Mouse (Mus musculus) embryonic facial prominence, embryonic 13.5 days (tissue): ENCODE data around the gene Smg5. TPM values are rescaled to one million over a fixed set of nuclear protein-coding genes. Genes with fewer than 3 reads are reported as not detected.
"Not testable (repeated sequence)": the region's sequence is repeated elsewhere in the genome, so short reads cannot be mapped to it uniquely, and the experiment has no call there.

Source experiments
- ATAC-seq: fragments of 200-750 bp; cut with Nextera tagmentation; 2 replicates; pipeline ENCODE4 v1.8.0; 2017; ENCODE audit warnings: low read depth; ENCODE audit not compliant: insufficient number of reproducible peaks, insufficient read depth, low FRiP score, low TSS enrichment
- H3K27ac ChIP-seq: fragments of 300-500 bp; sonication (generic); 2 replicates; pipeline ENCODE4 v1.5.1; 2015; ENCODE audit warnings: moderate library complexity, mild to moderate bottlenecking, inconsistent platforms
- H3K27me3 ChIP-seq: fragments of 300-500 bp; sonication (generic); 2 replicates; pipeline ENCODE4 v1.6.1; 2015; ENCODE audit warnings: mild to moderate bottlenecking, inconsistent platforms
- H3K36me3 ChIP-seq: fragments of 300-500 bp; sonication (generic); 2 replicates; pipeline ENCODE4 v1.6.1; 2015; ENCODE audit warnings: mild to moderate bottlenecking, inconsistent platforms
- H3K4me1 ChIP-seq: fragments of 300-500 bp; sonication (generic); 2 replicates; pipeline ENCODE4 v1.6.1; 2015; ENCODE audit warnings: inconsistent platforms
- H3K4me2 ChIP-seq: fragments of 300-500 bp; sonication (generic); 2 replicates; pipeline ENCODE4 v1.6.1; 2015; ENCODE audit warnings: moderate library complexity, mild to moderate bottlenecking, inconsistent platforms
- H3K4me3 ChIP-seq: fragments of 300-500 bp; sonication (generic); 2 replicates; pipeline ENCODE4 v1.5.1; 2015; ENCODE audit warnings: mild to moderate bottlenecking, inconsistent platforms
- H3K9ac ChIP-seq: fragments of 300-500 bp; sonication (generic); 2 replicates; pipeline ENCODE4 v1.6.1; 2015; ENCODE audit warnings: mild to moderate bottlenecking, inconsistent platforms
- H3K9me3 ChIP-seq: fragments of 300-500 bp; sonication (generic); 2 replicates; pipeline ENCODE4 v1.6.1; 2016; ENCODE audit warnings: inconsistent platforms
- WGBS: fragments of 180-500 bp; shearing (Covaris S2); methylation state at CpG from one replicate; pipeline ENCODE4 v1.1.7; 2015; ENCODE audit warnings: mixed read lengths; 5-methylcytosine and 5-hydroxymethylcytosine counted together
- polyA plus RNA-seq: library from polyadenylated mRNA; unstranded; fragments of >200 nt; fragmentation: Nextera tagmentation; extraction: Ambion mirVana; gene quantifications from 2 replicates; pipeline ENCODE4 v1.2.1, GENCODE M21; 2015

The Smg5 gene
- polyA plus RNA-seq, 1 experiment from 2014 or later: 55.0 TPM

DNA sequence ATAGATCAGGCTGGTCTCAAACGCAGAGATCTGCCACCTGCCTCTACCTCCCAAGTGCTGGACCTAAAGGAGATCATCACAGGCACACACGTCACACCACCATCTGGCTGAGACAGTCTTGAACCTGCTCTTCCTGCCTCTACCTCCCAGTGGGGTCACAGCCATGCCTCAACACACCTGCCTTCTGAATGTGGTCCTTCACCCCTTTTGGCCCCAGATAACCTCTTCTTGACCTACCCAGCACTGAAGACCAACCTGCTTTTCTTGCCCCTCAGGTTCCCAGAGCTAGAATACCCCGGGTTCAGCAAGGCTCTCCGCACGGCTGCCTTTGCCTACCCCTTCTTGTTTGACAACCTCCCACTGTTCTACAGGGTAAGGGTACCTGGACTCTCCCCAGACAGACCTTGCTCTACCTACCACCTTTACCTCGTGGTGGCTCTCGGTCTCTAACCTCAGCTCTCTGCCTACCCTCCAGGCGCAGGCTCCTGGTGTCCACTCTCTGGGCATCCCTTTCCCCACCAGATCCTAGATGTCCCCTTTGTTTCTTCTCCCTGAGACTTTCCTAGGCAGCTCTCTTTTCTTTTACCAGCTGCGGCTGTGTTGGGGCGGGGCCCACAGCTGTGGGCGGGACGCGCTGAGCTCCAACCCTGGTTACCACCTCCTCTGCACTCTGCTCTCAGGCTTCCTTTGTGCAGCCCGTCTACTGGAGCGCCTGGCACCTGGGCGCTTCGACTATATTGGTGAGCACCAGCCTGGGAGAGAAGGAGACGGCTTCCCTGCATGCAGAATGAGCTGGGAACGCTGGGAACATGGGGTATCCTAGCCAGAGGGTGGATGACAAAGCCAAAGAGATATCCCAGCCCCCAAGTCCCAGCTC is 39.9 kb downstream of the Smg5 start:
- Histone ChIP-seq H3K4me3 (peak overlapping the region; percentile 30), H3K9ac (peak overlapping the region; percentile 54), H3K27ac (peak overlapping the region; percentile 77; the same call in 1 of the 2 replicates), H3K4me2 (peak overlapping the region; percentile 57)
- H3K9me3 ChIP-seq, H3K36me3 ChIP-seq, H3K4me1 ChIP-seq, H3K27me3 ChIP-seq: not testable (repeated sequence)
- 9% methylated on average over 18 of the region's 19 CpGs for WGBS
- peak; percentile 88 for ATAC-seq

GRCm38 (mm10) chr3:88376644-88377043 is 40.6 kb downstream of the Smg5 start:
- ATAC-seq, H3K36me3 ChIP-seq, H3K9me3 ChIP-seq, H3K27me3 ChIP-seq: not testable (repeated sequence)
- Histone ChIP-seq H3K4me1 (peaks cover 12% of the 10 kb centered on the region; the same call in 1 of the 2 replicates), H3K9ac (peak overlapping the region; percentile 54), H3K4me3 (peak overlapping the region; percentile 30), H3K27ac (0 out of 2 replicates have a peak overlapping the region, but pooled peaks have one; percentile 77), H3K4me2 (peak overlapping the region; percentile 57)
- WGBS: 17% methylated on average over 6 of the region's 7 CpGs

GRCm38 (mm10) chr3:88378599-88378998 is 42.5 kb downstream of the Smg5 start, which contains the start of gene Bglap2:
Gene Bglap2, minus strand, starts transcription at chr3:88378699.
- WGBS: 76% methylated on average over 5 of the region's 5 CpGs
- not testable (repeated sequence) for H3K27ac ChIP-seq

DNA sequence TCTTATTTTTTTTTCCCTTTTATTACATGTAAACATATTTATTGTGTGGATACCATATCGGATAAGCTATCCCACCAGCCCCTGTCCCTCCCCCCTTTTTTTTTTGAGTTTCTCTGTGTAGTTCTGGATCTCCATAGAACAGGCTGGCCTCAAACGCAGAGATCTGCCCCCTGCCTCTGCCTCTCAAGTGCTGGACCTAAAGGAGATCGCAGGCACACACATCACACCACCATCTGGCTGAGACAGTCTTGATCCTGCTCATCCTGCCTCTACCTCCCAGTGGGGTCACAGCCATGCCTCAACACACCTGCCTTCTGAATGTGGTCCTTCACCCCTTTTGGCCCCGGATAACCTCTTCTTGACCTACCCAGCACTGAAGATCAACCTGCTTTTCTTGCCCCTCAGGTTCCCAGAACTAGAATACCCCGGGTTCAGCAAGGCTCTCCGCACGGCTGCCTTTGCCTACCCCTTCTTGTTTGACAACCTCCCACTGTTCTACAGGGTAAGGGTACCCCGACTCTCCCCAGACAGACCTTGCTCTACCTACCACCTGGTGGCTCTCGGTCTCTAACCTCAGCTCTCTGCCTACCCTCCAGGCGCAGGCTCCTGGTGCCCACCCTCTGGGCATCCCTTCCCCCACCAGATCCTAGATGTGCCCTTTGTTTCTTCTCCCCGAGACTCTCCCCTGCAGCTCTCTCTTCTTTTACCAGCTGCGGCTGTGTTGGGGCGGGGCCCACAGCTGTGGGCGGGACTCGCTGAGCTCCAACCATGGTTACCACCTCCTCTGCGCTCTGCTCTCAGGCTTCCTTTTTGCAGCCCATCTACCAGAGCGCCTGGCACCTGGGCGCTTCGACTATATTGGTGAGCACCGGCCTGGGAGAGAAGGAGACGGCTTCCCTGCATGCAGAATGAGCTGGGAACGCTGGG is 45.6 kb downstream of the Smg5 start:
- peak overlapping the region; percentile 30 for H3K4me3 ChIP-seq
- H3K4me2 ChIP-seq: peak overlapping the region; percentile 56
- H3K9ac ChIP-seq: peak overlapping the region; percentile 28
- ATAC-seq: peak; percentile 74; the same call in 1 of the 2 replicates
- H3K4me1 ChIP-seq, H3K9me3 ChIP-seq, H3K27me3 ChIP-seq, H3K36me3 ChIP-seq: not testable (repeated sequence)
- H3K27ac ChIP-seq: peak overlapping the region; percentile 34; the same call in 1 of the 2 replicates
- 7% methylated on average over 19 of the region's 22 CpGs for WGBS

More at GRCm38 (mm10) chr3:88378599-88378998, 42.5 kb downstream of the Smg5 start, which contains the start of gene Bglap2:
- not testable (repeated sequence) for H3K4me3 ChIP-seq, H3K9ac ChIP-seq, H3K36me3 ChIP-seq, ATAC-seq, H3K9me3 ChIP-seq, H3K4me2 ChIP-seq, H3K27me3 ChIP-seq
- peaks cover 13% of the 10 kb centered on the region; the same call in 1 of the 2 replicates for H3K4me1 ChIP-seq

DNA sequence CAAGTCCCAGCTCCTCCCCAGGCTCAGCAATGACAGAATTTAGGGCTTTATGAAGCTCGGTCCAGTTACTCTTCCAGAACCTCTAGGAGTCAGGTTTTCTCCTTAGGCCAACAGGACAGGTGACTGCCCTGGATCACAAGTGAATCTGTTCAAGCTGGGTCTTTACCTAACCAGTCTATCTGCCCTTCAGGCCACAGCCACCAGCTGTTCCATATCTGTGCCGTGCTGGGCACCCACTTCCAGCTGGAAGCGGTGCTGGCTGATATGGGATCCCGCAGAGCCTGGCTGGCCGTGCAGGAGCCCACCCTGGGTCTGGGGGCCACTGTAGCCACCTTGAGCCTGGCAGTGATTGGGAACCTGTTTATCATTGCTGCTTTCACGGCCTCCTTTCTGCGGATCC is 46.3 kb downstream of the Smg5 start:
- H3K9ac ChIP-seq, H3K27me3 ChIP-seq, H3K4me3 ChIP-seq, H3K9me3 ChIP-seq, H3K27ac ChIP-seq, H3K36me3 ChIP-seq, ATAC-seq, H3K4me1 ChIP-seq: not testable (repeated sequence)
- 0% methylated on average over 1 of the region's 7 CpGs for whole genome bisulfite sequencing
- H3K4me2 ChIP-seq: peak overlapping the region; percentile 56; the same call in 1 of the 2 replicates

DNA sequence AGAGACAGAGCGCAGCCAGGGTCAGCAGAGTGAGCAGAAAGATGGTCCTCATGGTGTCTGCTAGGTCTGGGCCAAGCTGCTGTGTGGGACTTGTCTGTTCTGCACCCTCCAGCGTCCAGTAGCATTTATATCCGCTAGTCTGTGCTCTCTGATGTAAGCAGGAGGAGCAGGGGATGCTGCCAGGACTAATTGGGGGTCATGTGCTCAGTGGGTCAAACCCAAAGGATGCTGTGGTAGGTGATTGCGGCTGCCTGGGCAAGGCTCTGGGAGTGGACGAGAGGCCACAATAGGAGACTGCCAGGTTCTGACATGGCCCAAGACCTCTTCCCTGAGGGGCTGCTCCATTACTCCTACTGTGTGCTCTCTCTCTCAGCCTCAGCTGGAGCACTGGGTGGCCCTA is 48.3 kb downstream of the Smg5 start, which contains the start of gene Bglap:
Gene Bglap, minus strand, starts transcription at position 101 of the 400 bp plus-strand sequence.
- no peak within 1 kb of the TSS for H3K9ac ChIP-seq
- ATAC-seq: no peak
- no peak within 1 kb of the TSS for H3K27ac ChIP-seq
- WGBS: 75% methylated on average over 5 of the region's 5 CpGs
- H3K9me3 ChIP-seq: no peaks in the 10 kb centered on the region
- peaks cover 5% of the 10 kb centered on the region; the same call in 1 of the 2 replicates for H3K4me1 ChIP-seq
- no peaks in the 10 kb centered on the region for H3K36me3 ChIP-seq
- H3K4me2 ChIP-seq: no peak within 1 kb of the TSS
- no peaks in the 10 kb centered on the region for H3K27me3 ChIP-seq
- no peak within 1 kb of the TSS for H3K4me3 ChIP-seq

- no peak for ATAC-seq
- H3K9ac ChIP-seq: no peak overlapping the region
- no peaks in the 10 kb centered on the region for H3K9me3 ChIP-seq
- peaks cover 47% of the 10 kb centered on the region for H3K36me3 ChIP-seq
- 82% methylated on average over 9 of the region's 9 CpGs for WGBS
- H3K4me1 ChIP-seq: no peaks in the 10 kb centered on the region
- no peak overlapping the region for H3K4me3 ChIP-seq
- no peaks in the 10 kb centered on the region for H3K27me3 ChIP-seq
- H3K4me2 ChIP-seq: no peak overlapping the region
- H3K27ac ChIP-seq: no peak overlapping the region
These were observed 57.8 kb downstream of the Smg5 start for GRCm38 (mm10) chr3:88393776-88394375.

DNA sequence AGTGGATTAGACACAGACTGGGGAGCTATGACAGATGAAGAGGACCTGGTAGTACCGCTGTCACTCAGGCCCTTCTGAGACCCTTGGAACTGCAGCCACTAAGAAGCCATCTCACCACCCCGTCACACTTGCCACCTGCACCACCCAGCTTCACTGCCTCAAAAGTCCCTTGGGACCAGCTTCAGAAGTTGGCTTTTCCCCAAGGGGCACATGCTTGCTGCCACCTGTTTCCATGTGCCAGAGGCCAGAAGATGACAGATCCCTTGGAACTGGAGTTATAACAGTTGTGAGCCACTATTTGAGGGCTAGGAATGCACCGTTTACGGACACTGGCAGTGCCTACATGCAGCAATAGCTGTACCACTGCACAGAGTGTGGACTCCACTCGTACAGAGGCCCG is 59.2 kb downstream of the Smg5 start:
- Histone ChIP-seq H3K9me3 (no peaks in the 10 kb centered on the region), H3K4me1 (no peaks in the 10 kb centered on the region), H3K9ac (no peak overlapping the region), H3K27ac (no peak overlapping the region), H3K4me3 (no peak overlapping the region), H3K27me3 (no peaks in the 10 kb centered on the region), H3K4me2 (no peak overlapping the region), H3K36me3 (peaks cover 53% of the 10 kb centered on the region)
- WGBS: 92% methylated on average over 6 of the region's 6 CpGs
- no peak for ATAC-seq

- no peak for ATAC-seq
- Histone ChIP-seq H3K4me1 (no peaks in the 10 kb centered on the region), H3K36me3 (peaks cover 49% of the 10 kb centered on the region), H3K4me3 (no peak overlapping the region), H3K4me2 (no peak overlapping the region), H3K27ac (no peak overlapping the region), H3K27me3 (no peaks in the 10 kb centered on the region), H3K9ac (no peak overlapping the region), H3K9me3 (no peaks in the 10 kb centered on the region)
- 84% methylated on average over 8 of the region's 8 CpGs for WGBS
These were observed 59.7 kb downstream of the Smg5 start for GRCm38 (mm10) chr3:88395742-88396141.

DNA sequence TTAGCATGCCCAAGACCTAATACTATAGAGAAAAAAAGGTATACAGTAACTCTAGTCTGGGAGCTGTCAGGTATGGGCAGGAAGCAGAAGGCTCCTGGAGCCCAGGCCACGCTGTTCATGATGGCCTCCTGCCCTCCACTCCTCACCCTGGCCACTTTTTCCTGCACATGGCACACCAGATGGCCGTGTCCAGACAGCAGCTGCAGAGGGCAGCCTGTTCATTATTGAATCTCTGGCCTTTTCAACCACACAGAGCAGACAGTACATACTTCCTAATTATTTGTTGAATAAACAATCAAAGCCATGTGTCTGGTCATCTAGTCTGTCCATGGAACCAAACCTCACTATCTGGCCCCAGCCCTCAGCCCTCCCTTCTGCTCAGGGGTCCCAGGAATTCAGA is 62.6 kb downstream of the Smg5 start:
- Histone ChIP-seq H3K4me1 (no peaks in the 10 kb centered on the region), H3K36me3 (peaks cover 61% of the 10 kb centered on the region)
- 74% methylated on average over 2 of the region's 2 CpGs for WGBS

More for the DNA sequence above, 62.6 kb downstream of the Smg5 start:
- Histone ChIP-seq H3K4me2 (no peak overlapping the region), H3K27ac (no peak overlapping the region), H3K9ac (no peak overlapping the region), H3K4me3 (no peak overlapping the region), H3K27me3 (no peaks in the 10 kb centered on the region), H3K9me3 (no peaks in the 10 kb centered on the region)
- ATAC-seq: no peak
